Mouse (Mus musculus) mature B cell (primary cell): ENCODE results near the gene Phf19.

Experiments used
- in situ Hi-C: fragments of 300-500 bp; cut with MboI; formaldehyde crosslinking; loops from 2 replicates; pipeline ENCODE4 v1.14.3; 2019

The Phf19 gene

GRCm38 (mm10) chr2:34913218-34914068, at the start of gene Phf19:
Gene Phf19, minus strand, starts transcription at chr2:34914026.
- in situ Hi-C loops, result no loop called here

GRCm38 (mm10) chr2:34963371-34963956, 49.6 kb upstream of the Phf19 start:
- in situ Hi-C loops, result no loop called here

GRCm38 (mm10) chr2:34962893-34963292, 49.1 kb upstream of the Phf19 start:
- in situ Hi-C loops, result no loop called here

GRCm38 (mm10) chr2:34962211-34962610, 48.4 kb upstream of the Phf19 start:
- in situ Hi-C loops, result no loop called here

- in situ Hi-C loops, result no loop called here
Measured at GRCm38 (mm10) chr2:34961481-34962036, 47.7 kb upstream of the Phf19 start, which contains the start of gene Traf1. Gene Traf1, minus strand, starts transcription at chr2:34961772.

- in situ Hi-C loops, result no loop called here
Measured at GRCm38 (mm10) chr2:34960966-34961365, 47.1 kb upstream of the Phf19 start.

- in situ Hi-C loops, result no loop called here
Measured at GRCm38 (mm10) chr2:34960466-34960865, 46.6 kb upstream of the Phf19 start.

GRCm38 (mm10) chr2:34958582-34958981, 44.8 kb upstream of the Phf19 start:
- in situ Hi-C loops, result no loop called here

GRCm38 (mm10) chr2:34958036-34958435, 44.2 kb upstream of the Phf19 start:
- in situ Hi-C loops, result no loop called here

- in situ Hi-C loops, result no loop called here
Measured at GRCm38 (mm10) chr2:34957405-34957804, 43.6 kb upstream of the Phf19 start.

GRCm38 (mm10) chr2:34956941-34957340, 43.1 kb upstream of the Phf19 start:
- in situ Hi-C loops, result no loop called here

- in situ Hi-C loops, result no loop called here
Measured at GRCm38 (mm10) chr2:34954344-34954743, 40.5 kb upstream of the Phf19 start.

- in situ Hi-C loops, result no loop called here
Measured at GRCm38 (mm10) chr2:34953547-34954116, 39.8 kb upstream of the Phf19 start.

- in situ Hi-C loops, result no loop called here
Measured at GRCm38 (mm10) chr2:34953018-34953417, 39.2 kb upstream of the Phf19 start.

GRCm38 (mm10) chr2:34951469-34951868, 37.6 kb upstream of the Phf19 start:
- in situ Hi-C loops, result no loop called here

- in situ Hi-C loops, result no loop called here
Measured at GRCm38 (mm10) chr2:34948622-34949021, 34.8 kb upstream of the Phf19 start.

GRCm38 (mm10) chr2:34946046-34946445, 32.2 kb upstream of the Phf19 start:
- in situ Hi-C loops, result no loop called here

GRCm38 (mm10) chr2:34945580-34945979, 31.8 kb upstream of the Phf19 start:
- in situ Hi-C loops, result no loop called here

- in situ Hi-C loops, result no loop called here
Measured at GRCm38 (mm10) chr2:34944761-34945160, 30.9 kb upstream of the Phf19 start.

GRCm38 (mm10) chr2:34943556-34944120, 29.8 kb upstream of the Phf19 start:
- in situ Hi-C loops, result no loop called here

GRCm38 (mm10) chr2:34941061-34941675, 27.3 kb upstream of the Phf19 start:
- in situ Hi-C loops, result no loop called here

GRCm38 (mm10) chr2:34940246-34940645, 26.4 kb upstream of the Phf19 start:
- in situ Hi-C loops, result no loop called here
